Mouse (Mus musculus) stomach, postnatal 0 days (tissue): ENCODE measurements at regions not wholly inside any gene's neighbourhood (a gene's known extent, or its start where the extent isn't known, plus 50 kb on each side); places are given as distances from the start of the nearest gene placed in this dataset.
A peak's percentile ranks its signal among the peaks of the same experiment; 100 is the strongest.

Source experiments
- CTCF ChIP-seq: IDR thresholded peaks from 2 replicates; pipeline ENCODE4 v1.5.1; 2016; ENCODE audit warnings: antibody characterized with exemption, low read depth, mild to moderate bottlenecking, moderate library complexity
- EP300 ChIP-seq: optimal IDR thresholded peaks from 2 replicates; pipeline ENCODE3; 2016; ENCODE audit warnings: antibody characterized with exemption

GRCm38 (mm10) chr8:10788496-10789200 is 219.6 kb downstream of the Irs2 start:
- TF ChIP-seq CTCF (peak; percentile 29), EP300 (no peak)
